Mouse (Mus musculus) lung, adult 2 months (tissue): Measurements from ENCODE around the gene Sp7.

Experiments
- CTCF ChIP-seq: fragments of 200-500 bp; IDR thresholded peaks from 2 replicates; pipeline ENCODE4 v1.5.1; 2011; ENCODE audit warnings: mild to moderate bottlenecking, low read length, control low read depth; ENCODE audit not compliant: insufficient read depth
- POLR2A ChIP-seq: fragments of 200-500 bp; IDR thresholded peaks from 2 replicates; pipeline ENCODE4 v1.6.1; 2011; ENCODE audit warnings: low read depth, mild to moderate bottlenecking, control low read depth, low read length, borderline replicate concordance; ENCODE audit errors: extremely low read depth

GRCm38 (mm10) chr15:102405489-102406195, 38.7 kb upstream of the Sp7 start, which contains the start of gene Sp1:
- peak; percentile 100 for TF ChIP-seq POLR2A
- TF ChIP-seq CTCF: no peak
